Mouse (Mus musculus) E14TG2a.4 (cell line): Measurements from ENCODE around the gene Cend1.

Source experiments
- CTCF ChIP-seq: conservative IDR thresholded peaks from 2 replicates; pipeline ENCODE4 v1.5.1; 2014; ENCODE audit warnings: low read length
- POU5F1 ChIP-seq: IDR thresholded peaks from 2 replicates; pipeline ENCODE4 v1.6.1; 2014; ENCODE audit warnings: low read length, borderline replicate concordance

DNA sequence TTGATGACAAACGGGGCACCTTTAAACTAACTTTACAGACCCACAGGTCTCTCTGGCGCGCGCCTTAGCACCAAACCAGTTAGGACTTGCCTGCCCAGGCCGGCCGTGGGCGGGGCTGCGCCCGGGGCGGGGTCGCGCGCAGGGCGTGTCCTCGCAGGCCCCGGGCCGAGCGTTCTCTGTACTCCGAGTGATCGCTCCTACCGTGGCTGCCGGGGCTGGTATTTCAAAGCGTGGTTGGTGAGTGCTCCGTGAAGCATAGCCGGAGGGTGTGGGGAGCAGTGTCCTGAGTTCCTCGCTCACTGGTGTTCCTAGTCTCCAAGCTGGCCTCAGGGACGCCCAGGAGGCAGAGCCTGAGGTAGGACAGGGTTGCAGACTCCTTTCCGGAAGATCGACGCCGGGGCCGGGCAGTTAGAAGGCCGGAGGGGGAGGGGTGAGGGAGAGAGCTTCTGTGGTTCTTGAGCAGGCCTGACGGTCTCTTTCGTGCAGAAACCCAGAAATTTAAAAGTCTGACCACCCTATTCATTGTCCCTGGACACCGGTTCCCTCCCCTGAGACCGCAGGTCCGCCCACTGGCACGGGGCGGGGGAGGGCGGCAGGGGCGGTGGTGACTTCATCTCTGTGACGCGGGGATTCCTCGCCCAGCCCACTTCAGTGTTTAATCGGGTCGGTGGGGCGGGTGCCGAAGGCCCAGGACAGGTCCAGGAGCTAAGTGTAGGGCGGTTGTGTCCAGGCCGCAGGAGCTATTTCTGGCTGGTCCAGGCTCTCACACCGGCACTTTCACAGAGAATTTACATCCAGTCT lies 38.1 kb upstream of the Cend1 start, which contains the start of gene Cd151:
- no peak for TF ChIP-seq CTCF
- no peak for TF ChIP-seq POU5F1
